Comparison of ENCODE assay signal across 15 mouse cellular contexts in genomic region chr9:50900026-50900920, GRCm38 (mm10). TPM values are rescaled to one million over a fixed set of nuclear protein-coding genes. Genes with fewer than 3 reads are reported as not detected.
DNase-seq lines count a peak whose midpoint lies in the region; ATAC-seq lines count a peak whose summit lies in the region.
"Had no signal": no experiment of that assay in that cellular context is flagged by ENCODE, and none has a peak within 500 bp of the region (broad histone marks: within the 10 kb centered on the region; RNA-seq: fewer than 3 reads in every experiment).

No protein-coding gene starts in this region.

- H3K27me3 ChIP-seq in heart, embryonic 15.5 days, result no peaks in the 10 kb centered on the region
- H3K27me3 ChIP-seq: embryonic facial prominence, embryonic 12.5 days; megakaryocyte, embryonic 14.5 days; neural tube, embryonic 12.5 days had no signal

- H3K4me3 ChIP-seq in heart, embryonic 15.5 days, result no peak overlapping the region
- H3K4me3 ChIP-seq: embryonic facial prominence, embryonic 12.5 days; megakaryocyte, embryonic 14.5 days; neural tube, embryonic 12.5 days had no signal

- ATAC-seq in heart, embryonic 15.5 days (replicated peaks; ENCODE audit: insufficient number of reproducible peaks, insufficient read depth, low FRiP score, low read depth), result 0 out of 2 replicates have a peak, but pooled peaks have one; percentile 66
- ATAC-seq in CD4-positive, CD25-positive, alpha-beta regulatory T cell, adult 4 months, result no peak
- ATAC-seq: intestine, embryonic 16.5 days had no signal

- peaks cover 25% of the 10 kb centered on the region; the same call in 1 of the 2 replicates for H3K36me3 ChIP-seq in heart, embryonic 15.5 days

- H3K9me3 ChIP-seq in heart, embryonic 15.5 days (replicated peaks), result no peaks in the 10 kb centered on the region
- H3K9me3 ChIP-seq: embryonic facial prominence, embryonic 12.5 days; megakaryocyte, embryonic 14.5 days; neural tube, embryonic 12.5 days had no signal

- WGBS in heart, embryonic 15.5 days, result 42% methylated on average over 7 of the region's 7 CpGs

- H3K4me2 ChIP-seq in heart, embryonic 15.5 days, result no peak overlapping the region
- H3K4me2 ChIP-seq: embryonic facial prominence, embryonic 12.5 days; neural tube, embryonic 12.5 days had no signal

- H3K27ac ChIP-seq in heart, embryonic 15.5 days, result peak overlapping the region; percentile 46
- H3K27ac ChIP-seq: embryonic facial prominence, embryonic 12.5 days; neural tube, embryonic 12.5 days had no signal

- H3K9ac ChIP-seq in heart, embryonic 15.5 days, result no peak overlapping the region
- H3K9ac ChIP-seq: embryonic facial prominence, embryonic 12.5 days; neural tube, embryonic 12.5 days had no signal

- DNase-seq in heart, adult 11 months, result peak; percentile 94
- no peak for DNase-seq in heart, adult 8-10 months (ENCODE audit: low spot score)
- DNase-seq in 3T3-L1 (ENCODE audit: low read depth, low spot score), result peak; percentile 97
- DNase-seq in adipocyte (ENCODE audit: low spot score), result peak; percentile 62
- no peak for DNase-seq in testis, postnatal 10 days (ENCODE audit: low spot score)
- DNase-seq in c-Kit-positive CD71-positive TER-119-positive erythroid progenitor cells, embryonic 14.5 days (ENCODE audit: low spot score), result no peak
- DNase-seq: cerebellum, adult 11 months; liver; right cerebral cortex, postnatal 14 days had no signal

- peaks cover 17% of the 10 kb centered on the region for H3K4me1 ChIP-seq in heart, embryonic 15.5 days (replicated peaks)
- H3K4me1 ChIP-seq: neural tube, embryonic 12.5 days had no signal

RNA-seq across cellular contexts. Expression of gene Ppp2r1b, which starts 55.2 kb away (rescaled TPM):
- total RNA-seq in heart, adult 8-10 months (2022), result 10 to 100 TPM in 2 of 4 experiments, 1 to 10 TPM in 2; 6.5 to 11.8 (median 9.8) TPM
- 33.4 and 42.5 TPM in 2 replicates for polyA plus RNA-seq in heart, embryonic 15.5 days (2015; fragmentation: Nextera tagmentation; extraction: Ambion mirVana)
- 10 to 100 TPM; 58.6 to 79.7 TPM for polyA plus RNA-seq in CD4-positive, CD25-positive, alpha-beta regulatory T cell, adult 4 months (2017; shearing (Covaris generic))

Comparison
In these comparisons a context has a peak if more than half of its experiments do, and no peak if none do; other contexts are left out.
1. DNase-seq: peak in heart, adult 11 months (single experiment), 3T3-L1 (single experiment) and adipocyte (single experiment); none in heart, adult 8-10 months (single experiment), testis, postnatal 10 days (single experiment) and c-Kit-positive CD71-positive TER-119-positive erythroid progenitor cells, embryonic 14.5 days (single experiment).